Comparison of ENCODE assay signal across 19 mouse cellular contexts in the genomic region with DNA sequence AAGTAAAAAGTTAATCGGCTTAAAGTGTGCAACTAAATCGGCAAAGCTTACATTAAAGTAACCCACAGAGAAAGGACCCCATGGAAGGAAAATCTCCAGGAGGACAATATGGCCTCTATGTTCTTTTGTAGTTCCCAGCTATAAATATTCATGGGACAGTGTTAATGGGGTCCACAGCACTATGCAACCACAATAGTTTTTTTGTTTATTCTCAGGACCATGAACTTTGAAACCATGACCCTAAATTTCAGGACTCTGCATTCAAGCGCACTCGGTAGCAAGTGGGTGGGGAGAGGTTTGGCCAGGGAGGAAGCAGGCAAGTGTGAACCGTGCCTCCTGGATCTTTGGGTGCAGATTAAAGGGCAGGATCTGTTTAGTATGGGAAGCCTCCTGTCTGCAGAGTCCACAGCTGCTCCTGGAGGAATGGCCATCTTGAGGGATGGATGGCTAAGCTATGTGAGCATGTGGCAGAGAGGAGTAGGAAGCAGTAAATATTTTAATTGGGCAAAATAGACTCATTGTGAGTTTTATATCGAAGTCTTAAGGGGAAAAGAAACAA. TPM values are rescaled to one million over a fixed set of nuclear protein-coding genes. Genes with fewer than 3 reads are reported as not detected.
A peak's percentile ranks its signal among the peaks of the same experiment; 100 is the strongest.
DNase-seq lines count a peak whose midpoint lies in the region; ATAC-seq lines count a peak whose summit lies in the region.
"Had no signal": no experiment of that assay in that cellular context is flagged by ENCODE, and none has a peak within 500 bp of the region (broad histone marks: within the 10 kb centered on the region; RNA-seq: fewer than 3 reads in every experiment).

No protein-coding gene starts in this region.

- no peak overlapping the region for H3K4me3 ChIP-seq in neural tube, embryonic 11.5 days (ENCODE audit: low read depth, low read length)
- H3K4me3 ChIP-seq in midbrain, embryonic 12.5 days = no peak overlapping the region
- H3K4me3 ChIP-seq: embryonic facial prominence, embryonic 10.5 days; heart, embryonic 10.5 days; intestine, embryonic 15.5 days; layer of hippocampus, adult 2 months; liver, embryonic 12.5 days; lung, embryonic 15.5 days had no signal

- DNase-seq in embryo, embryonic 11 days = peak; percentile 28
- DNase-seq in embryo, embryonic 9.5 days (ENCODE audit: extremely low spot score) = no peak
- peak; percentile 40 for DNase-seq in neural tube, embryonic 11.5 days (ENCODE audit: low spot score)
- no peak for DNase-seq in neural tube, embryonic 10.5 days (ENCODE audit: extremely low spot score, low spot score)
- DNase-seq in lung, postnatal 14 days = no peak
- no peak for DNase-seq in ovary, postnatal 36 days (ENCODE audit: low spot score)
- no peak for DNase-seq in layer of hippocampus, adult 9-11 months
- DNase-seq: adrenal gland, adult 2 months; cerebellum, postnatal 10 days; right cerebral cortex, postnatal 4 days; thymus, postnatal 4 days had no signal

- WGBS in neural tube, embryonic 11.5 days = 30% methylated on average over 6 of the region's 6 CpGs
- 24% methylated on average over 6 of the region's 6 CpGs for WGBS in midbrain, embryonic 12.5 days

- H3K4me2 ChIP-seq in neural tube, embryonic 11.5 days (ENCODE audit: low read depth) = no peak overlapping the region
- peak overlapping the region; percentile 14; the same call in 1 of the 2 replicates for H3K4me2 ChIP-seq in midbrain, embryonic 12.5 days (replicated peaks)
- H3K4me2 ChIP-seq: intestine, embryonic 15.5 days; liver, embryonic 12.5 days; lung, embryonic 15.5 days had no signal

- no peaks in the 10 kb centered on the region for H3K27me3 ChIP-seq in neural tube, embryonic 11.5 days (ENCODE audit: control insufficient read depth, insufficient read depth, low read length)
- H3K27me3 ChIP-seq in midbrain, embryonic 12.5 days = peaks cover 82% of the 10 kb centered on the region
- H3K27me3 ChIP-seq: intestine, embryonic 15.5 days; liver, embryonic 12.5 days; lung, embryonic 15.5 days had no signal

- H3K4me1 ChIP-seq in neural tube, embryonic 11.5 days (ENCODE audit: control insufficient read depth, insufficient read depth, low read length) = peaks cover 20% of the 10 kb centered on the region
- peaks cover 22% of the 10 kb centered on the region for H3K4me1 ChIP-seq in midbrain, embryonic 12.5 days
- H3K4me1 ChIP-seq: embryonic facial prominence, embryonic 10.5 days; heart, embryonic 10.5 days; intestine, embryonic 15.5 days; liver, embryonic 12.5 days; lung, embryonic 15.5 days had no signal

- H3K9ac ChIP-seq in neural tube, embryonic 11.5 days (ENCODE audit: low read length) = no peak overlapping the region
- H3K9ac ChIP-seq in midbrain, embryonic 12.5 days (replicated peaks) = no peak overlapping the region
- H3K9ac ChIP-seq: intestine, embryonic 15.5 days; liver, embryonic 12.5 days; lung, embryonic 15.5 days had no signal

- no peaks in the 10 kb centered on the region for H3K36me3 ChIP-seq in neural tube, embryonic 11.5 days (ENCODE audit: control insufficient read depth, insufficient read depth, low read length)
- no peaks in the 10 kb centered on the region for H3K36me3 ChIP-seq in midbrain, embryonic 12.5 days
- H3K36me3 ChIP-seq: embryonic facial prominence, embryonic 10.5 days; heart, embryonic 10.5 days; intestine, embryonic 15.5 days; liver, embryonic 12.5 days; lung, embryonic 15.5 days had no signal

- peak; percentile 92 for ATAC-seq in neural tube, embryonic 11.5 days (ENCODE audit: insufficient read depth, low FRiP score, low TSS enrichment)
- ATAC-seq in midbrain, embryonic 12.5 days (ENCODE audit: low FRiP score, low read depth) = peak; percentile 89
- ATAC-seq: intestine, embryonic 15.5 days; liver, embryonic 12.5 days had no signal

- no peaks in the 10 kb centered on the region for H3K9me3 ChIP-seq in neural tube, embryonic 11.5 days (ENCODE audit: control insufficient read depth, low read length)
- H3K9me3 ChIP-seq in midbrain, embryonic 12.5 days = no peaks in the 10 kb centered on the region
- H3K9me3 ChIP-seq: embryonic facial prominence, embryonic 10.5 days; heart, embryonic 10.5 days; intestine, embryonic 15.5 days; liver, embryonic 12.5 days; lung, embryonic 15.5 days had no signal

- peak overlapping the region; percentile 61; the same call in 1 of the 2 replicates for H3K27ac ChIP-seq in neural tube, embryonic 11.5 days (ENCODE audit: low read depth, low read length)
- no peak overlapping the region for H3K27ac ChIP-seq in midbrain, embryonic 12.5 days (replicated peaks)
- H3K27ac ChIP-seq: embryonic facial prominence, embryonic 10.5 days; heart, embryonic 10.5 days; intestine, embryonic 15.5 days; kidney, postnatal 0 days; layer of hippocampus, adult 2 months; liver, embryonic 12.5 days; lung, embryonic 15.5 days had no signal

RNA-seq across cellular contexts. Expression of gene Tll2, which starts 15.7 kb away (rescaled TPM):
- 0.99 and 1.2 TPM in 2 replicates for polyA plus RNA-seq in neural tube, embryonic 11.5 days (2014; fragmentation: Nextera tagmentation; extraction: Ambion mirVana)
- polyA plus RNA-seq in midbrain, embryonic 12.5 days (2016; fragmentation: Nextera tagmentation; extraction: Ambion mirVana) = 1.1 TPM in 2 replicates
- polyA plus RNA-seq: heart, embryonic 10.5 days; kidney, postnatal 0 days; liver, embryonic 12.5 days; lung, embryonic 15.5 days had no signal

Comparison
In these comparisons a context has a peak if more than half of its experiments do, and no peak if none do; other contexts are left out.
1. DNase-seq: peak in embryo, embryonic 11 days (single experiment) and neural tube, embryonic 11.5 days (single experiment); none in embryo, embryonic 9.5 days (single experiment), neural tube, embryonic 10.5 days (single experiment), lung, postnatal 14 days (single experiment), ovary, postnatal 36 days (single experiment) and layer of hippocampus, adult 9-11 months (single experiment).